Mouse (Mus musculus) gastrocnemius, postnatal 14 days (tissue): ENCODE results near the gene Gm37240. TPM values are rescaled to one million over a fixed set of nuclear protein-coding genes. Genes with fewer than 3 reads are reported as not detected.

Source experiments
- DNase-seq: peaks from one replicate; pipeline ENCODE4 v3.0.0; 2021; ENCODE audit warnings: mixed read lengths
- intact Hi-C: fragments of 180-260 bp; cut with DNase I; formaldehyde crosslinking; loops from one replicate; pipeline ENCODE4 v1.15.1; 2025; ENCODE audit warnings: low total_unique reads
- total RNA-seq, 2 experiments: library from RNA; stranded (reverse); gene quantifications; 2 replicates each; pipeline ENCODE4 v1.2.3; 2021

Gene Gm37240
- total RNA-seq, 2 experiments from 2014 or later, result 32.3 to 43.3 TPM

DNA sequence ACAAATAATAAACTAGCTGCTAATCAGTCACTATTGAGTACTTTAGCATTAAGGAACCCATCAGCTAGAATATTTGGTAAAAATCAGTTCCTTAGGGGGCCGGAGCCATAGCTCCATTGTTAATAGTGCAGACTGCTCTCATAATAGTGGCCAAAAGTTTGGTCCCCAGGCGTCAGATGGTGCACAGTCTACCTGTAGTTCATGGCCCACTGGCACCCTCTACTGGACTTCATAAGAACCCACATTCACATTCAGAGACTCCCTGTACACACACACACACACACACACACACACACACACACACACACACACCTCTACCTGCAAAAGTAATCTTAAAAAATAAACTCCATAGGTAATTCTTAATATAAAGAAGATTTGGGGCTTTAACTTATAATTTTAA, 959.4 kb downstream of the Gm37240 start:
- intact Hi-C loops, result no loop called here
- DNase-seq, result no peak

GRCm38 (mm10) chr3:84927168-84927794, 960.0 kb downstream of the Gm37240 start:
- DNase-seq, result no peak
- intact Hi-C loops, result no loop called here

- intact Hi-C loops, result no loop called here
- DNase-seq, result no peak
These were observed 961.2 kb downstream of the Gm37240 start for GRCm38 (mm10) chr3:84926140-84926539.

- DNase-seq, result peak; percentile 36
- intact Hi-C loops, result no loop called here
These were observed 962.1 kb downstream of the Gm37240 start for GRCm38 (mm10) chr3:84925229-84925628.

DNA sequence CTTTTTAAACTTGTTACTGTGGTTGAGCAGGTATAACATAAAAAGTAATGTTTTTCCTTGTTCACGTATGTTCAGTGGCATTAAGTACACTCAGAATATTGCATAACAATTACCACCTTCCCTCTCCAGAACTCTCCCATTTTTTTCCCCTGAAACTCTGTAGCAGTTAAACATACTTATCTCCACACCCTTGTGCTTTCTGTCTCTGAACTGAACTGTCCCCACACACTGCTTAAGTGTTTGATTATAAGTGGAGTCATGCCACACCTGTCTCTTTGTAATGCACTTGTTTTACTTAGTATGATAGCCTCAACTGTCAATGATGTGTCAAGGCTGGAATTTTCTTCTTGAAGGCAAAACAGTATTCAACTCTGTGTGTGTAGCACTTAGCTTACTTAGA, 963.6 kb downstream of the Gm37240 start:
- DNase-seq, result no peak
- intact Hi-C loops, result no loop called here

DNA sequence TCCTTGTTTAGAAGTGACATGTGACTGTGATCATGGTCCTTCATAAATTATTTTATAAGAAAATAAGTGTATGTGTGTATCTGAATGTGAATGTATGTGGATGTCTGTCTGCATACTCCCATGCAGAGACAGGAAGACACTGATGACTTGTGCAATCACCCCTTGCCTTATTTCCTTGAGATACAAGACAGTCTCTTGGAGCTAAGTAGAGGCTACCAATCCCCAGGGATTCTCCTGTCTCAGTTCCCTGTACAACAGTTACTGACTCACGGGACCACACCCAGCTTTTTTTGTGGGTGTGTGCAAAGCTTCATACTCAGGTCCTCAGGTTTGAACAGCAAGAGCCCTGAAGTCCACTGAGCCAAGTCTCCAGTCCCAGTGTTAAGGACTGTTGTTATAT, 964.1 kb downstream of the Gm37240 start:
- intact Hi-C loops, result no loop called here
- DNase-seq, result no peak

- DNase-seq, result no peak
- intact Hi-C loops, result no loop called here
These were observed 965.5 kb downstream of the Gm37240 start for GRCm38 (mm10) chr3:84921704-84922420.

GRCm38 (mm10) chr3:84917903-84918679, 969.2 kb downstream of the Gm37240 start:
- intact Hi-C loops, result loop anchor here (5.0 kb wide), 1 partner anchor 654 kb away; the partner anchor contains the start of gene Gatb
- no peak for DNase-seq

DNA sequence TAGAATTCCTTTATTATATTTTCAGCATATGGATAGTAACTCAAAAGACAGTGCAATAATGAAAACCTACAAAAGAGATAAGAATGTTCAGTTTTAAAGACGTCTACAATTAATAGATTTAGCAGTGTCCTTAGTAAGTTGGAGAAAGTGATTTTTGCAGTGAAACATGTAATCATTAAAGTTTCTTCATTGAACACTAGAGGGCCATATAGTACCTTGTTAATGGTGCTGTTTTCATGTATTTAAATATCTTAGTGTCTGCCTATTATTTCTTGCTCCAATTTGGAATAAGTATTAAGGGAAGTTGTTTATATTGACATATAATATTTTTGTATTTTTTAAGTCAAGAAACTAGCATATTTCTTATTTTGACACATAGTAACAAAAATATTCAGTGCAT, 973.0 kb downstream of the Gm37240 start:
- intact Hi-C loops, result no loop called here
- no peak for DNase-seq

DNA sequence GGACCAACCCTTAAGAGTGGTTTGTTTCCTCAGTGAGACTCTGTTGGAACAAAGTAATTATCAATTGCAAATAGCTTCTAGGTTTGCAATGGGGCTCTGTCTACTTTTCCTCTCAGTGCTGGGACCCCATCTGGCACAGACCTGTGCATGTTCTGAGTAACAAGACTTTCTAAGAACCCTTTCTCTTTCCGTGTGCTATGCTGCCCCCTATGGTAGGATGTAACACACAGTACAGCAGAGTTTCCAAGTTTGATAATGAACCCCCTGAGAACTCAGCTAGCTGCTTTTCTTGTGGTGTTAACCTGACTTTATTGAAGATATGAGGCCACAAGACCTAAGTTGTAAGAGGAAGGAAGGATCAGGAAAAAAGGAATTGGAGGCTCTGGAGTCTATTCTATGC, 980.8 kb downstream of the Gm37240 start:
- no peak for DNase-seq
- intact Hi-C loops, result no loop called here

- intact Hi-C loops, result no loop called here
- no peak for DNase-seq
These were observed 989.4 kb downstream of the Gm37240 start for GRCm38 (mm10) chr3:84897952-84898351.

GRCm38 (mm10) chr3:84890983-84891382, 996.3 kb downstream of the Gm37240 start:
- no peak for DNase-seq
- intact Hi-C loops, result no loop called here

GRCm38 (mm10) chr3:84889648-84890047, 997.7 kb downstream of the Gm37240 start:
- intact Hi-C loops, result no loop called here
- no peak for DNase-seq

- DNase-seq, result no peak
- intact Hi-C loops, result no loop called here
These were observed 1003.4 kb downstream of the Gm37240 start for GRCm38 (mm10) chr3:84883817-84884483.

GRCm38 (mm10) chr3:84876211-84876610, 1011.1 kb downstream of the Gm37240 start:
- no peak for DNase-seq
- intact Hi-C loops, result no loop called here

- DNase-seq, result no peak
- intact Hi-C loops, result no loop called here
These were observed 1012.0 kb downstream of the Gm37240 start for GRCm38 (mm10) chr3:84875306-84875705.

- intact Hi-C loops, result no loop called here
- DNase-seq, result no peak
These were observed 1017.2 kb downstream of the Gm37240 start for GRCm38 (mm10) chr3:84870126-84870525.

- no peak for DNase-seq
- intact Hi-C loops, result no loop called here
These were observed 1019.3 kb downstream of the Gm37240 start for GRCm38 (mm10) chr3:84867991-84868390.

DNA sequence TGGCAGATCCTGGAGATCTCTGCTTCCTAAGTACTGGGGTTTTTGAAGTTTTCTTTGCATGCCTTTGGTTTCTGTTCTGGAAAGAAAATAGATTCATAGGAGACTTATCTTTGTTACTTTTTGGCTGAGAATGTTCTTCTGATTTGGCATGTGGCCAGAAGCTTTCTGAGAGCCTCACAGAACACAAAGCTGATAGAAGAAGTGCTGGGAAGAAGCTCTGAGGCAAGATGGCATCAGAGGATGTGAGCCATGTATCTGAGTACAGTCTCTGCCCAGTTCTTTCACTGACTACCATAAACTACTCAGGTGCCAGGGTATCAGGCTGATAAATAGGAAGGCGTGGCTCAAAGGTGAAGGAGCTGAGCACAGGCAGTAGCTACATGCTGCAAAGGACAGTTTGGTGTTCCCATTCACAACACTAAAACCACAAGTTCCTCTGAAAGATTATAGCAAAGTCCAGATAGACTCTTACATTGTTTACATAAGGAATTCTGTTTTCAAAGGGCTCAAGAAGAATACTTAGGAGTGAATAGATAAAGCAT, 1019.8 kb downstream of the Gm37240 start:
- no peak for DNase-seq
- intact Hi-C loops, result no loop called here

- DNase-seq, result no peak
- intact Hi-C loops, result no loop called here
These were observed 1020.5 kb downstream of the Gm37240 start for GRCm38 (mm10) chr3:84866866-84867265.
